ENCODE assay signal across 10 mouse cellular contexts in genomic region chr3:108069231-108069870, GRCm38 (mm10). TPM values are rescaled to one million over a fixed set of nuclear protein-coding genes. Genes with fewer than 3 reads are reported as not detected.
DNase-seq lines count a peak whose midpoint lies in the region; ATAC-seq and TF ChIP-seq lines count a peak whose summit lies in the region.
"Had no signal": no experiment of that assay in that cellular context is flagged by ENCODE, and none has a peak within 500 bp of the region (broad histone marks: within the 10 kb centered on the region; RNA-seq: fewer than 3 reads in every experiment).

No protein-coding gene starts in this region.

- H3K4me2 ChIP-seq in lung, embryonic 16.5 days (ENCODE audit: low read depth, low read length), result no peak overlapping the region
- H3K4me2 ChIP-seq in heart, embryonic 12.5 days, result peak overlapping the region; percentile 42
- peak overlapping the region; percentile 34 for H3K4me2 ChIP-seq in stomach, embryonic 16.5 days (ENCODE audit: low read depth, low read length)
- no peak overlapping the region for H3K4me2 ChIP-seq in midbrain, embryonic 11.5 days
- no peak overlapping the region for H3K4me2 ChIP-seq in midbrain, postnatal 0 days (ENCODE audit: low read depth, low read length, poor library complexity, severe bottlenecking)
- H3K4me2 ChIP-seq: midbrain, embryonic 15.5 days had no signal

- no peak for DNase-seq in lung, adult 2 months
- DNase-seq in kidney, postnatal 25 days, result peak; percentile 71 to 85
- DNase-seq in midbrain, embryonic 11.5 days (ENCODE audit: low spot score, missing footprints), result no peak
- no peak for DNase-seq in layer of hippocampus, postnatal 36 days
- no peak for DNase-seq in midbrain, postnatal 0 days (ENCODE audit: low spot score)

- H3K9ac ChIP-seq in lung, embryonic 16.5 days (ENCODE audit: low read length), result no peak overlapping the region
- H3K9ac ChIP-seq in heart, embryonic 12.5 days, result peak overlapping the region; percentile 39; the same call in 1 of the 2 replicates
- peak overlapping the region; percentile 26; the same call in 1 of the 2 replicates for H3K9ac ChIP-seq in stomach, embryonic 16.5 days (ENCODE audit: low read length)
- H3K9ac ChIP-seq in midbrain, embryonic 11.5 days (ENCODE audit: low read length), result no peak overlapping the region
- no peak overlapping the region for H3K9ac ChIP-seq in midbrain, postnatal 0 days (replicated peaks; ENCODE audit: low read length, poor library complexity, severe bottlenecking)
- H3K9ac ChIP-seq: midbrain, embryonic 15.5 days had no signal

- TF ChIP-seq POLR2A in lung, adult 2 months (IDR thresholded peaks at IDR 0.05; ENCODE audit: borderline replicate concordance, extremely low read depth, low read depth, low read length), result no peak

- no peak overlapping the region for H3K27ac ChIP-seq in lung, embryonic 16.5 days (ENCODE audit: low read length)
- no peak overlapping the region for H3K27ac ChIP-seq in heart, embryonic 12.5 days (ENCODE audit: poor library complexity, severe bottlenecking)
- peak overlapping the region; percentile 71 for H3K27ac ChIP-seq in stomach, embryonic 16.5 days (ENCODE audit: low read length)
- no peak overlapping the region for H3K27ac ChIP-seq in midbrain, embryonic 11.5 days (ENCODE audit: low read depth, low read length)
- H3K27ac ChIP-seq in midbrain, postnatal 0 days (ENCODE audit: low read depth, low read length), result no peak overlapping the region
- H3K27ac ChIP-seq: midbrain, embryonic 15.5 days had no signal

- no peaks in the 10 kb centered on the region for H3K27me3 ChIP-seq in lung, embryonic 16.5 days (ENCODE audit: control insufficient read depth, insufficient read depth, low read depth, low read length)
- H3K27me3 ChIP-seq in heart, embryonic 12.5 days (replicated peaks), result no peaks in the 10 kb centered on the region
- no peaks in the 10 kb centered on the region for H3K27me3 ChIP-seq in stomach, embryonic 16.5 days (ENCODE audit: control insufficient read depth, insufficient read depth, low read length)
- no peaks in the 10 kb centered on the region for H3K27me3 ChIP-seq in midbrain, embryonic 11.5 days (ENCODE audit: control insufficient read depth, insufficient read depth, low read length)
- H3K27me3 ChIP-seq in midbrain, postnatal 0 days (ENCODE audit: insufficient read depth, low read length), result no peaks in the 10 kb centered on the region
- H3K27me3 ChIP-seq: midbrain, embryonic 15.5 days had no signal

- no peaks in the 10 kb centered on the region for H3K36me3 ChIP-seq in lung, embryonic 16.5 days (ENCODE audit: control insufficient read depth, insufficient read depth, low read length)
- peaks cover 11% of the 10 kb centered on the region for H3K36me3 ChIP-seq in heart, embryonic 12.5 days
- no peaks in the 10 kb centered on the region for H3K36me3 ChIP-seq in stomach, embryonic 16.5 days (ENCODE audit: control insufficient read depth, insufficient read depth, low read length)
- no peaks in the 10 kb centered on the region for H3K36me3 ChIP-seq in midbrain, embryonic 11.5 days (ENCODE audit: control insufficient read depth, insufficient read depth, low read length)
- H3K36me3 ChIP-seq in midbrain, postnatal 0 days (ENCODE audit: insufficient read depth, low read length), result peaks cover 1% of the 10 kb centered on the region
- H3K36me3 ChIP-seq: midbrain, embryonic 15.5 days had no signal

- no peak overlapping the region for H3K4me3 ChIP-seq in lung, embryonic 16.5 days (ENCODE audit: low read length)
- no peak overlapping the region for H3K4me3 ChIP-seq in lung, adult 2 months (replicated peaks; ENCODE audit: extremely low read depth, low read depth, low read length)
- H3K4me3 ChIP-seq in heart, embryonic 12.5 days, result no peak overlapping the region
- H3K4me3 ChIP-seq in stomach, embryonic 16.5 days (replicated peaks; ENCODE audit: low read length), result peak overlapping the region; percentile 11
- H3K4me3 ChIP-seq in midbrain, embryonic 11.5 days (ENCODE audit: low read depth, low read length), result no peak overlapping the region
- H3K4me3 ChIP-seq in midbrain, postnatal 0 days (ENCODE audit: low read depth, low read length), result no peak overlapping the region
- H3K4me3 ChIP-seq: midbrain, embryonic 15.5 days had no signal

- ATAC-seq in lung, embryonic 16.5 days (ENCODE audit: low read depth), result peak; percentile 67
- ATAC-seq in heart, embryonic 12.5 days (ENCODE audit: insufficient number of reproducible peaks, low FRiP score), result peak; percentile 40; the same call in 1 of the 2 replicates
- ATAC-seq in stomach, embryonic 16.5 days (ENCODE audit: insufficient read depth, low FRiP score), result peak; percentile 69
- ATAC-seq in midbrain, embryonic 11.5 days (ENCODE audit: low FRiP score), result no peak
- ATAC-seq in midbrain, postnatal 0 days (ENCODE audit: low FRiP score), result no peak
- ATAC-seq: hindbrain, embryonic 16.5 days; midbrain, embryonic 15.5 days had no signal

- 60% methylated on average over 13 of the region's 13 CpGs for WGBS in lung, embryonic 16.5 days
- WGBS in lung, adult 2 months, result 65% methylated on average over 13 of the region's 13 CpGs
- 45% methylated on average over 13 of the region's 13 CpGs for WGBS in heart, embryonic 12.5 days
- WGBS in stomach, embryonic 16.5 days, result 58% methylated on average over 13 of the region's 13 CpGs
- 79% methylated on average over 13 of the region's 13 CpGs for WGBS in midbrain, embryonic 11.5 days
- WGBS in midbrain, postnatal 0 days, result 82% methylated on average over 13 of the region's 13 CpGs

- no peaks in the 10 kb centered on the region for H3K4me1 ChIP-seq in lung, embryonic 16.5 days (replicated peaks; ENCODE audit: control insufficient read depth, insufficient read depth, low read length)
- H3K4me1 ChIP-seq in lung, adult 2 months (ENCODE audit: control insufficient read depth, insufficient read depth, low read length), result no peaks in the 10 kb centered on the region
- peaks cover 18% of the 10 kb centered on the region for H3K4me1 ChIP-seq in heart, embryonic 12.5 days (replicated peaks)
- peaks cover 7% of the 10 kb centered on the region for H3K4me1 ChIP-seq in stomach, embryonic 16.5 days (ENCODE audit: control insufficient read depth, insufficient read depth, low read length)
- no peaks in the 10 kb centered on the region for H3K4me1 ChIP-seq in midbrain, embryonic 11.5 days (ENCODE audit: control insufficient read depth, insufficient read depth, low read length)
- H3K4me1 ChIP-seq in midbrain, postnatal 0 days (ENCODE audit: insufficient read depth, low read length), result no peaks in the 10 kb centered on the region
- H3K4me1 ChIP-seq: midbrain, embryonic 15.5 days had no signal

- no peak for TF ChIP-seq CTCF in lung, adult 2 months (IDR thresholded peaks at IDR 0.05; ENCODE audit: insufficient read depth, low read length)
- no peak for TF ChIP-seq CTCF in midbrain, postnatal 0 days (IDR thresholded peaks at IDR 0.05)

- no peaks in the 10 kb centered on the region for H3K9me3 ChIP-seq in lung, embryonic 16.5 days (ENCODE audit: control insufficient read depth, low read length)
- H3K9me3 ChIP-seq in heart, embryonic 12.5 days (replicated peaks), result no peaks in the 10 kb centered on the region
- no peaks in the 10 kb centered on the region for H3K9me3 ChIP-seq in stomach, embryonic 16.5 days (replicated peaks; ENCODE audit: control insufficient read depth, low read length)
- H3K9me3 ChIP-seq in midbrain, embryonic 11.5 days (ENCODE audit: control insufficient read depth, low read length), result no peaks in the 10 kb centered on the region
- no peaks in the 10 kb centered on the region for H3K9me3 ChIP-seq in midbrain, postnatal 0 days (ENCODE audit: low read length)
- H3K9me3 ChIP-seq: midbrain, embryonic 15.5 days had no signal

RNA-seq across cellular contexts. Expression of gene Ampd2, which starts 17.1 kb away (rescaled TPM):
- 34.5 and 38.5 TPM in 2 replicates for polyA plus RNA-seq in lung, embryonic 16.5 days (2015; fragmentation: Nextera tagmentation; extraction: Ambion mirVana)
- polyA plus RNA-seq in lung, adult 2 months (2012; rRNA removed), result 77.5 and 84.7 TPM in 2 replicates
- polyA plus RNA-seq in heart, embryonic 12.5 days (2016; fragmentation: Nextera tagmentation; extraction: Ambion mirVana), result 40.0 and 41.6 TPM in 2 replicates
- polyA plus RNA-seq in stomach, embryonic 16.5 days (2015; fragmentation: Nextera tagmentation; extraction: Ambion mirVana), result 49.8 and 51.9 TPM in 2 replicates
- polyA plus RNA-seq in midbrain, embryonic 11.5 days (2014; fragmentation: Nextera tagmentation; extraction: Ambion mirVana), result 31.2 and 37.0 TPM in 2 replicates
- total RNA-seq in layer of hippocampus, postnatal 36 days (2021), result 10 to 100 TPM; 74.2 to 76.2 TPM
- 58.4 and 79.8 TPM in 2 replicates for total RNA-seq in midbrain, postnatal 0 days (2014; rRNA removed)
- 58.8 and 60.0 TPM in 2 replicates for polyA plus RNA-seq in midbrain, postnatal 0 days (2015; fragmentation: Nextera tagmentation; extraction: Ambion mirVana)

RNA-seq across cellular contexts. Expression of gene Gnat2, which starts 23.2 kb away (rescaled TPM):
- polyA plus RNA-seq in lung, embryonic 16.5 days (2015; fragmentation: Nextera tagmentation; extraction: Ambion mirVana), result 0.80 and 1.6 TPM in 2 replicates
- 0.24 TPM in 1 of 2 replicates, not detected in the other for polyA plus RNA-seq in lung, adult 2 months (2012; rRNA removed)
- 0.54 and 0.98 TPM in 2 replicates for polyA plus RNA-seq in heart, embryonic 12.5 days (2016; fragmentation: Nextera tagmentation; extraction: Ambion mirVana)
- 1.3 TPM in 2 replicates for polyA plus RNA-seq in stomach, embryonic 16.5 days (2015; fragmentation: Nextera tagmentation; extraction: Ambion mirVana)
- 0.30 and 0.90 TPM in 2 replicates for polyA plus RNA-seq in midbrain, embryonic 11.5 days (2014; fragmentation: Nextera tagmentation; extraction: Ambion mirVana)
- total RNA-seq in layer of hippocampus, postnatal 36 days (2021), result not detected
- 0.28 TPM in 1 of 2 replicates, not detected in the other for total RNA-seq in midbrain, postnatal 0 days (2014; rRNA removed)
- polyA plus RNA-seq in midbrain, postnatal 0 days (2015; fragmentation: Nextera tagmentation; extraction: Ambion mirVana), result 0.26 and 0.28 TPM in 2 replicates

RNA-seq across cellular contexts. Expression of gene Gstm4, which starts 24.7 kb away (rescaled TPM):
- polyA plus RNA-seq in lung, embryonic 16.5 days (2015; fragmentation: Nextera tagmentation; extraction: Ambion mirVana), result 17.6 and 18.6 TPM in 2 replicates
- polyA plus RNA-seq in lung, adult 2 months (2012; rRNA removed), result 11.7 and 17.9 TPM in 2 replicates
- 13.4 and 13.8 TPM in 2 replicates for polyA plus RNA-seq in heart, embryonic 12.5 days (2016; fragmentation: Nextera tagmentation; extraction: Ambion mirVana)
- 26.5 and 29.6 TPM in 2 replicates for polyA plus RNA-seq in stomach, embryonic 16.5 days (2015; fragmentation: Nextera tagmentation; extraction: Ambion mirVana)
- polyA plus RNA-seq in midbrain, embryonic 11.5 days (2014; fragmentation: Nextera tagmentation; extraction: Ambion mirVana), result 15.2 and 15.8 TPM in 2 replicates
- total RNA-seq in layer of hippocampus, postnatal 36 days (2021), result 10 to 100 TPM; 11.3 to 12.4 TPM
- total RNA-seq in midbrain, postnatal 0 days (2014; rRNA removed), result 4.1 and 4.5 TPM in 2 replicates
- 25.6 and 25.9 TPM in 2 replicates for polyA plus RNA-seq in midbrain, postnatal 0 days (2015; fragmentation: Nextera tagmentation; extraction: Ambion mirVana)

RNA-seq across cellular contexts. Expression of gene Gstm1, which starts 51.6 kb away (rescaled TPM):
- 83.0 and 91.2 TPM in 2 replicates for polyA plus RNA-seq in lung, embryonic 16.5 days (2015; fragmentation: Nextera tagmentation; extraction: Ambion mirVana)
- polyA plus RNA-seq in lung, adult 2 months (2012; rRNA removed), result 1,241 and 1,426 TPM in 2 replicates
- polyA plus RNA-seq in heart, embryonic 12.5 days (2016; fragmentation: Nextera tagmentation; extraction: Ambion mirVana), result 28.2 and 35.6 TPM in 2 replicates
- 513 and 679 TPM in 2 replicates for polyA plus RNA-seq in stomach, embryonic 16.5 days (2015; fragmentation: Nextera tagmentation; extraction: Ambion mirVana)
- polyA plus RNA-seq in midbrain, embryonic 11.5 days (2014; fragmentation: Nextera tagmentation; extraction: Ambion mirVana), result 30.5 and 33.8 TPM in 2 replicates
- 100 to 1,000 TPM; 311 to 336 TPM for total RNA-seq in layer of hippocampus, postnatal 36 days (2021)
- 105 and 142 TPM in 2 replicates for total RNA-seq in midbrain, postnatal 0 days (2014; rRNA removed)
- polyA plus RNA-seq in midbrain, postnatal 0 days (2015; fragmentation: Nextera tagmentation; extraction: Ambion mirVana), result 293 and 371 TPM in 2 replicates

Comparison
In these comparisons a context has a peak if more than half of its experiments do, and no peak if none do; other contexts are left out.
1. ATAC-seq: peak in lung, embryonic 16.5 days (single experiment), heart, embryonic 12.5 days (single experiment) and stomach, embryonic 16.5 days (single experiment); none in midbrain, embryonic 11.5 days (single experiment) and midbrain, postnatal 0 days (single experiment).
2. H3K4me2 ChIP-seq: peak in heart, embryonic 12.5 days (single experiment) and stomach, embryonic 16.5 days (single experiment); none in lung, embryonic 16.5 days (single experiment), midbrain, embryonic 11.5 days (single experiment) and midbrain, postnatal 0 days (single experiment).
3. H3K9ac ChIP-seq: peak in heart, embryonic 12.5 days (single experiment) and stomach, embryonic 16.5 days (single experiment); none in lung, embryonic 16.5 days (single experiment), midbrain, embryonic 11.5 days (single experiment) and midbrain, postnatal 0 days (single experiment).
4. DNase-seq: peak in kidney, postnatal 25 days (2 of 2); none in lung, adult 2 months (single experiment), midbrain, embryonic 11.5 days (single experiment), layer of hippocampus, postnatal 36 days (0 of 2) and midbrain, postnatal 0 days (single experiment).